Mouse (Mus musculus) olfactory bulb, adult 2 months (tissue): ENCODE data around the gene Cpm.

Experiments
- CTCF ChIP-seq: fragments of 200-500 bp; IDR thresholded peaks from 2 replicates; pipeline ENCODE4 v1.5.1; 2012; ENCODE audit warnings: low read depth, mild to moderate bottlenecking, low read length, moderate library complexity; ENCODE audit not compliant: insufficient read depth
- POLR2A ChIP-seq: fragments of 200-500 bp; IDR thresholded peaks from 2 replicates; pipeline ENCODE4 v1.6.1; 2012; ENCODE audit warnings: mild to moderate bottlenecking, low read depth, low read length, moderate library complexity; ENCODE audit not compliant: insufficient read depth

GRCm38 (mm10) chr10:117634323-117635030, 5.2 kb downstream of the Cpm start:
- TF ChIP-seq POLR2A (no peak), CTCF (no peak)
